Mouse (Mus musculus): ENCODE results near the gene Pbld1. TPM values are rescaled to one million over a fixed set of nuclear protein-coding genes. Genes with fewer than 3 reads are reported as not detected.

Pbld1 gene
- total and polyA plus RNA-seq, 2 experiments from 2014 or later = 0.27 TPM; not detected in 1

DNA sequence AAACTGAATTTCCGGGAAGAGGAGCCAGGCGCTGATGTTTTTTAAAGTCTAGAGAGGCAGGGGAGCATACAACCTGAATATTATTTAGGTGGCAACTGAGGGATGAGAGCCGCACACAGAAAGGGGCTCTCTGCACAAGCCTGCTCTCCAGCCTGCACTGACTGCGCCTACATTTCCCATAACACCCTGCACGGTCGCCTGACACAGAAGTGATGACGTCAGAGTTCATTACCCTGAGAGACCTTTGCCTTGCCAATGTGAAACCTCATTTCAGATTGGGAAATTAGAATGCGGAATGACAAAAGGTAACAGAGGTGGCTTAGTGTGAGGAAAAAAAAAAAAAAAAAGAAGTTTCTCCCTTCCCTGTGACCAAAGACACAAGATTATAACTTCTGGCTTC is 62.6 kb downstream of the Pbld1 start:
- H3K4me2 ChIP-seq (ENCODE audit: low read depth) = no peak overlapping the region
- no peak for TF ChIP-seq CTCF (IDR thresholded peaks at IDR 0.05; ENCODE audit: low read depth)

DNA sequence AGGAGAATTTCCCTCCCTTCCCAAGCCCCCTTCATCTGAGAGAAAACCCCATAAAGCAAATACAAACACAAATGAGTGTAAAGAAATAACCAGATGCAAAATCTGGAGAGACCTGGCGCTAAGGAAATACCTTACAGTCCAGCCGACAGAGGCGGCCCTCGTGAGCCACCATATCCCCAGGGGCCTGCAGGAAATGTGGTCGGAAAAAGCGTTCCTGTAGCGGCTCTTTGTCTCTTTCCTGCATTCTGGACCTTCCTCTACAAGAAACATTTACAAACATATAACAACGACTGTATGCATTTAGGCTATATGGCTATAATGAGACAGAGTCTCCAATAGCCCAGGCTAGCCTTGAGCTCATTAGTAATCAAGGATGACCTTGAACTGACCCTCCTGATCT is 63.2 kb downstream of the Pbld1 start:
- TF ChIP-seq CTCF (IDR thresholded peaks at IDR 0.05; ENCODE audit: low read depth) = no peak
- no peaks in the 10 kb centered on the region for H3K4me1 ChIP-seq (ENCODE audit: insufficient read depth)
- no peak overlapping the region for H3K4me2 ChIP-seq (ENCODE audit: low read depth)
- WGBS = 90% methylated on average over 8 of the region's 8 CpGs
- H3K27me3 ChIP-seq (ENCODE audit: insufficient read depth, low read length) = no peaks in the 10 kb centered on the region
- H3K9me3 ChIP-seq (ENCODE audit: low read length) = no peaks in the 10 kb centered on the region
- H3K36me3 ChIP-seq (ENCODE audit: insufficient read depth) = no peaks in the 10 kb centered on the region
- DNase-seq = no peak
- ATAC-seq = no peak
- H3K9ac ChIP-seq = no peak overlapping the region
- no peak overlapping the region for H3K4me3 ChIP-seq (ENCODE audit: low read depth, low read length)
- no peak overlapping the region for H3K27ac ChIP-seq (ENCODE audit: low read depth, low read length)

More for the DNA sequence above, 62.6 kb downstream of the Pbld1 start:
- Histone ChIP-seq H3K9ac (no peak overlapping the region), H3K27ac (ENCODE audit: low read depth, low read length) (no peak overlapping the region), H3K4me3 (ENCODE audit: low read depth, low read length) (no peak overlapping the region), H3K4me1 (ENCODE audit: insufficient read depth) (no peaks in the 10 kb centered on the region), H3K9me3 (ENCODE audit: low read length) (no peaks in the 10 kb centered on the region), H3K27me3 (ENCODE audit: insufficient read depth, low read length) (no peaks in the 10 kb centered on the region), H3K36me3 (ENCODE audit: insufficient read depth) (no peaks in the 10 kb centered on the region)
- ATAC-seq (peak; percentile 76), DNase-seq (peak; percentile 31)
- WGBS = 27% methylated on average over 8 of the region's 8 CpGs

DNA sequence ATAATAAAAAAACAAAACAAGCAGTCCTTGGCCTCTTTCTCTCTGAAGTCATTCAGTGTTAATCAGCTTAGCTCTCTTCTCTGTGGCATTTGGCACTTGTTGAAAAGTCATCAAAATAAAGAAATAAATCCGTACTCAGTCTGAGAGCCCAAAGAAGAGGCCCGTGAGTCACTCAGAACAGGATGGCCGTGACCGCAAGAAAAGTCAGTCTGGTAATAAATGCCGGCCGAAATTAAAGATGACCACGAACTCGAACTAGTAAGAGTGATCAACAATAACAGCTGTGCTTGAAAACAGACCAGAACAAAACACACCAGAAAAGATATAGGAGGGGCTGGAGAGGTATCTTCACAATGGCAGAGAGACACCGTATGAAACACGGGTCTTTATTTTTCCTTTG is 64.1 kb downstream of the Pbld1 start:
- no peak overlapping the region for H3K27ac ChIP-seq (ENCODE audit: low read depth, low read length)
- WGBS = 90% methylated on average over 10 of the region's 10 CpGs
- ATAC-seq = no peak
- no peaks in the 10 kb centered on the region for H3K36me3 ChIP-seq (ENCODE audit: insufficient read depth)
- TF ChIP-seq CTCF (IDR thresholded peaks at IDR 0.05; ENCODE audit: low read depth) = no peak
- no peak overlapping the region for H3K4me2 ChIP-seq (ENCODE audit: low read depth)
- DNase-seq = no peak
- no peaks in the 10 kb centered on the region for H3K9me3 ChIP-seq (ENCODE audit: low read length)
- no peaks in the 10 kb centered on the region for H3K4me1 ChIP-seq (ENCODE audit: insufficient read depth)
- no peak overlapping the region for H3K9ac ChIP-seq
- no peaks in the 10 kb centered on the region for H3K27me3 ChIP-seq (ENCODE audit: insufficient read depth, low read length)
- no peak overlapping the region for H3K4me3 ChIP-seq (ENCODE audit: low read depth, low read length)

DNA sequence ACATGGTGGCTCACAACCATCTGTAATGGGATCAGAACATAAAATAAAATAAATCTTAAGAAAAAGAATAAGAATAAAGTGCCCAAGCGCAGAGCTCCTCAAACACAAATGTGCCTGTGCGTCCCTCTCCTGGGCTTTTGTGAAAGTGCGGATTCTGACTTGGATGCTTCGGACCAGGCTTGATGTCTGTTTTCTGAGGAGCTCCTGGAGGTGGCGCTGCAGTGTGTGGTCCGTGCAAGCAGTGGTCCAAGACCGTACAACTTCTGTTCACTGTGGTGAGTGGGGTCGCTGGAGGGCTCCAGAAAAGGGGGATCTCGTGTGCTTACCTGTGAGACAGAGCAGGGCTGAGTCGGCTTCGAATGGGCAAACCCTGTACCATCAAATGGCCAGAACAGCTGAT is 65.4 kb downstream of the Pbld1 start:
- no peaks in the 10 kb centered on the region for H3K4me1 ChIP-seq (ENCODE audit: insufficient read depth)
- DNase-seq (no peak), ATAC-seq (0 out of 2 replicates have a peak, but pooled peaks have one; percentile 25)
- H3K4me3 ChIP-seq (ENCODE audit: low read depth, low read length) = no peak overlapping the region
- no peak overlapping the region for H3K9ac ChIP-seq
- peak; percentile 54 for TF ChIP-seq CTCF (IDR thresholded peaks at IDR 0.05; ENCODE audit: low read depth)
- no peaks in the 10 kb centered on the region for H3K9me3 ChIP-seq (ENCODE audit: low read length)
- no peak overlapping the region for H3K27ac ChIP-seq (ENCODE audit: low read depth, low read length)
- H3K27me3 ChIP-seq (ENCODE audit: insufficient read depth, low read length) = no peaks in the 10 kb centered on the region
- no peaks in the 10 kb centered on the region for H3K36me3 ChIP-seq (ENCODE audit: insufficient read depth)
- 29% methylated on average over 11 of the region's 11 CpGs for WGBS
- H3K4me2 ChIP-seq (ENCODE audit: low read depth) = no peak overlapping the region

DNA sequence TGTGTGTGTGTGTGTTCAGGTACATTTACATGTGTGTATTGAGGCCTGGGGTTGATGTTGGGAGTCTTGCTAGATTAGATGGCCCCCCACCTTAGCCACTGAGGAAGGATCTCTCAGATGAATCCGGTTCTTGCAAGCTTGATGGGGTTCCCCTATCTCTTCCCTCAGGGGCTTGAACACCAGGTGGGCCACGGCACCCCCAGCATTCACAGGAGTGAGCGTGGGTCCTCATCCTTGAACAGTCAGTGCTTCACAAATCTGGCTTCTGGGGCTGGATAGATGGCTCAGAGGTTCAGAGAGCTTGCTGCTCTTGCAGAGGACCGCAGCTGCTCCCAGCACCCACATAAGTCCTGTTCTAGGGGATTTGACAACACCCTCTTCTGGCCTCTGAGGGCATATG is 66.2 kb downstream of the Pbld1 start:
- Histone ChIP-seq H3K9ac (no peak overlapping the region), H3K27ac (ENCODE audit: low read depth, low read length) (no peak overlapping the region), H3K9me3 (ENCODE audit: low read length) (no peaks in the 10 kb centered on the region), H3K4me3 (ENCODE audit: low read depth, low read length) (no peak overlapping the region), H3K27me3 (ENCODE audit: insufficient read depth, low read length) (no peaks in the 10 kb centered on the region), H3K4me1 (ENCODE audit: insufficient read depth) (no peaks in the 10 kb centered on the region), H3K36me3 (ENCODE audit: insufficient read depth) (no peaks in the 10 kb centered on the region), H3K4me2 (ENCODE audit: low read depth) (no peak overlapping the region)
- ATAC-seq = no peak
- no peak for DNase-seq
- no peak for TF ChIP-seq CTCF (IDR thresholded peaks at IDR 0.05; ENCODE audit: low read depth)
- WGBS = 83% methylated on average over 4 of the region's 4 CpGs

DNA sequence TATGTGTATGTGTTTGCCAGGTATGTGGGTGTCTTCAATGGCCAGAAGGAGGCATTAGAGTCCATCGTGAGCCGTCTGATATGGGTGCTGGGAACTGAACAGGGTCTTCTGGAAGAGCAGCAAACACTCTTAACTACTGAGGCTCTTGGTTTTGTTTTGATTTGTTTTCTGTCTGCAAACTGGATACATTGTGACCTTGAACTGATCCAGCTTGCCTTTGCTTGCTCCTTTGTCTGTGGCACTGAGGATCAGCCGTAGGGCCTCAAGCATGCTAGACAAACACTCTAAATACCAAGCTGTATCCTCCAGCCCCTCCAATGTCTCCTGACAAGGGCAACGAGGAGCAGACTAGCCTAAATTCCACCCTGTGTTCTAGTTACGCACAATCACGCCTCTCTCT is 67.2 kb downstream of the Pbld1 start:
- Histone ChIP-seq H3K9me3 (ENCODE audit: low read length) (no peaks in the 10 kb centered on the region), H3K9ac (no peak overlapping the region), H3K4me3 (ENCODE audit: low read depth, low read length) (no peak overlapping the region), H3K27me3 (ENCODE audit: insufficient read depth, low read length) (no peaks in the 10 kb centered on the region), H3K36me3 (ENCODE audit: insufficient read depth) (no peaks in the 10 kb centered on the region), H3K4me2 (ENCODE audit: low read depth) (no peak overlapping the region), H3K4me1 (ENCODE audit: insufficient read depth) (no peaks in the 10 kb centered on the region), H3K27ac (ENCODE audit: low read depth, low read length) (no peak overlapping the region)
- 86% methylated on average over 6 of the region's 6 CpGs for WGBS
- DNase-seq (no peak), ATAC-seq (no peak)
- TF ChIP-seq CTCF (IDR thresholded peaks at IDR 0.05; ENCODE audit: low read depth) = no peak

Other genes starting within 250 kb of the Pbld1 start
- gene Tet1, start 151.2 kb upstream of the Pbld1 start, total RNA-seq (2014; rRNA removed) = 26.2 and 32.7 TPM in 2 replicates
- gene Tet1, start 151.2 kb upstream of the Pbld1 start, polyA plus RNA-seq (2015; fragmentation: Nextera tagmentation; extraction: Ambion mirVana) = 17.2 and 32.1 TPM in 2 replicates
- gene Slc25a16, start 139.5 kb upstream of the Pbld1 start, total RNA-seq (2014; rRNA removed) = 23.1 and 25.1 TPM in 2 replicates
- 10.4 and 15.1 TPM in 2 replicates for gene Slc25a16, start 139.5 kb upstream of the Pbld1 start, polyA plus RNA-seq (2015; fragmentation: Nextera tagmentation; extraction: Ambion mirVana)
- gene Dna2, start 113.1 kb upstream of the Pbld1 start, total RNA-seq (2014; rRNA removed) = 2.8 and 2.9 TPM in 2 replicates
- 1.8 and 2.0 TPM in 2 replicates for gene Dna2, start 113.1 kb upstream of the Pbld1 start, polyA plus RNA-seq (2015; fragmentation: Nextera tagmentation; extraction: Ambion mirVana)
- gene Rufy2, start 79.9 kb upstream of the Pbld1 start, total RNA-seq (2014; rRNA removed) = 50.9 and 55.6 TPM in 2 replicates
- gene Rufy2, start 79.9 kb upstream of the Pbld1 start, polyA plus RNA-seq (2015; fragmentation: Nextera tagmentation; extraction: Ambion mirVana) = 43.7 and 58.6 TPM in 2 replicates
- 18.1 and 19.6 TPM in 2 replicates for gene Hnrnph3, start 35.9 kb upstream of the Pbld1 start, total RNA-seq (2014; rRNA removed)
- gene Hnrnph3, start 35.9 kb upstream of the Pbld1 start, polyA plus RNA-seq (2015; fragmentation: Nextera tagmentation; extraction: Ambion mirVana) = 62.4 and 76.9 TPM in 2 replicates
- gene Pbld2, start 35.8 kb upstream of the Pbld1 start, total RNA-seq (2014; rRNA removed) = 0.23 and 1.3 TPM in 2 replicates
- gene Pbld2, start 35.8 kb upstream of the Pbld1 start, polyA plus RNA-seq (2015; fragmentation: Nextera tagmentation; extraction: Ambion mirVana) = 0.44 and 0.73 TPM in 2 replicates
- 0.15 and 0.71 TPM in 2 replicates for gene Atoh7, start 39.5 kb downstream of the Pbld1 start, total RNA-seq (2014; rRNA removed)
- 3.3 and 4.8 TPM in 2 replicates for gene Atoh7, start 39.5 kb downstream of the Pbld1 start, polyA plus RNA-seq (2015; fragmentation: Nextera tagmentation; extraction: Ambion mirVana)
- 0.62 and 1.2 TPM in 2 replicates for gene Mypn, start 143.8 kb downstream of the Pbld1 start, total RNA-seq (2014; rRNA removed)
- gene Mypn, start 143.8 kb downstream of the Pbld1 start, polyA plus RNA-seq (2015; fragmentation: Nextera tagmentation; extraction: Ambion mirVana) = 0.36 and 0.67 TPM in 2 replicates
- 44.4 and 49.3 TPM in 2 replicates for gene Herc4, start 183.6 kb downstream of the Pbld1 start, total RNA-seq (2014; rRNA removed)
- 17.8 and 21.3 TPM in 2 replicates for gene Herc4, start 183.6 kb downstream of the Pbld1 start, polyA plus RNA-seq (2015; fragmentation: Nextera tagmentation; extraction: Ambion mirVana)